Mouse (Mus musculus) erythroblast, embryonic 14.5 days (primary cell): Measurements from ENCODE around the gene Selenoo.

ENCODE experiments used
- GATA1 ChIP-seq: IDR thresholded peaks from 2 replicates; pipeline ENCODE4 v1.6.1; 2012; ENCODE audit warnings: low read length, inconsistent platforms, mixed read lengths
- TAL1 ChIP-seq: IDR thresholded peaks from 3 replicates; pipeline ENCODE4 v1.6.1; 2012; ENCODE audit warnings: low read length, inconsistent platforms, mixed read lengths

DNA sequence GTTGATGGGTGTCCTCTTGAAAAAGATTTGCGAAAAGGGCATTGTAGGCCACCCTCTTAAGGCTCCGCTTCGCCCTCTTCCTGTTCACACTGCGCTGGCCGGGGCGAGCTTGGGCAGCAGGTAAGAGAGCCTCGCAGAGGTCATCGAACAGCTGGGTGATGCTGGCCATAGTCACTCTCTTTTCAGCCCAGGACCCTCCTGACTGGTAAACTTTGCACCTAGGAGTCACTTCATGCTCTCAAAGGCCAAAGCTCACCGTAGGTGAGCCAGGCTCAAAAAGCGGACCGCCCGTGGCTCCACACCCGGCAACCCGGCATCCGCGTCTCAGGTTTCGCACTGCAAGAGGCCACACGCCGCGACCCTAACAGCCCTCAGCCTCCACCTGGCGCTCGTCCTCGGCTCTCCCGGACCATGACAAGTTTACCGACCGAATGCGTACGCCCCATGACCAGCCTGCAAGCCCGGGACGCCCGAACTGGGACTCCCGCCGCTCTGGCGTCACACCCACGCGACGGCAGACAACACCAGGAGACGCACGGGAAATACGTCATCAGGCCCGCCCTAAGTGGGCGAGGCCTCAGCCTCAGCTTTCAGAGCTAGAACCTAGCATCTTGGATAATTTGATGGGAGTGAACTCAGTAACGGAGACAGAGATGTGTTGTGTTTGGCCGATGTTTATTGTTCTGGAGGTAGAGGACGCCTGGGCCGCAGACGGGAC lies 33.9 kb downstream of the Selenoo start, which contains the start of gene Tubgcp6:
- TF ChIP-seq TAL1 (no peak), GATA1 (no peak)
